Mouse (Mus musculus): ENCODE data around the gene Plac1. TPM values are rescaled to one million over a fixed set of nuclear protein-coding genes. Genes with fewer than 3 reads are reported as not detected.

Plac1 gene
- polyA plus RNA-seq, 1 experiment: not detected

DNA sequence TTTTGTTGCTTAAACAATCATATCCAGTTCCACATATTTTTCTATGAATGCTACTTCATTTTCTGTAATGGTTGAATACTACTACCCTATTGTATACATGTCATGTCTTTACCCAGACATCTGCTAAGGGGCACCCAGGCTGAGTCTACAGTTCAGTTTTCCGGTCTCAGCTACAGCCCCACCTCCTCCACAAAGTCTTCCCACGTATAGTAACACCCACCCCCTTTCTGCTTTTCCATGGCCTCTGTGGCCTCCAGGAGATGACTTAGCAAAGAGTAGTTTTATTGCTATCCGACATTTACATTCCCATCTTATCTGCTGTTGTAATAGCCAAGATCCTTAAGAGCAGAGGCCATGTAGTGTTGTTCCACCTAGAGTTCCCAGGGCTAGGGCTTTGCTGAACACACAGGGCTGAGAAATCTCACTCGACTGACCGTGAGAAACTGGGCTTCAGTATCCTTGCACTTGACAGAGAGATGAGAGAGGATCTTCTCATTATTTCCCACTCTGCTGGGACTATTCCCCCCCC lies 93.5 kb downstream of the Plac1 start:
- H3K4me3 ChIP-seq (ENCODE audit: extremely low read depth, insufficient read depth, insufficient read length): no peak overlapping the region
- no peaks in the 10 kb centered on the region for H3K4me1 ChIP-seq (ENCODE audit: control insufficient read depth, insufficient read depth, insufficient read length)
- 81% methylated on average over 5 of the region's 5 CpGs for WGBS
- H3K27me3 ChIP-seq (ENCODE audit: control insufficient read depth, insufficient read depth, low read length): no peaks in the 10 kb centered on the region
- no peaks in the 10 kb centered on the region for H3K36me3 ChIP-seq (ENCODE audit: control insufficient read depth, insufficient read depth, low read length)
- no peak for TF ChIP-seq CTCF (IDR thresholded peaks at IDR 0.05; ENCODE audit: extremely low read depth, insufficient read depth, insufficient read length, insufficient replicate concordance)
- no peak for TF ChIP-seq POLR2A (IDR thresholded peaks at IDR 0.05; ENCODE audit: low read depth, low read length)
- no peak for DNase-seq (ENCODE audit: low read depth in 1 of 2, low spot score in 2 of 2)
- H3K27ac ChIP-seq (ENCODE audit: insufficient read depth, low read length): no peak overlapping the region

DNA sequence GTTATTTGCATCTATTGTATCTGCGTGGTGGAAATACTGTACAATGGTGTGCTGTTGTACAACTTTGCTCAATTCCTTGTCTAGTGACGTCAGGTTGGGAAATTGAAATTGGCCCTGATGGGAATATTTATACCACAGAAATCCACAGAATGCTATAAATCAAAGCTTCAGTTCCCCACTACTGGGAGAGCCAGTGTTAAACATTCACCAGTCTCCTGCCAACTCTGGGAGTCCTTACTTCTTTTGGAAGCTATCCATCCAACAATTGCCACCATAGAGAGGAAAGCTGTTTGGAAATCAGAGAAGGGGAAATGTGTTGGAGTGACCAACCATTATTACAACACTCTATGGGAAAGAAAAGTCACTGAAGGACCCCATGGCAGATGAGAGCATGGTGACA lies 100.3 kb downstream of the Plac1 start:
- H3K27ac ChIP-seq (ENCODE audit: insufficient read depth, low read length): no peak overlapping the region
- H3K4me1 ChIP-seq (ENCODE audit: control insufficient read depth, insufficient read depth, insufficient read length): no peaks in the 10 kb centered on the region
- no peak overlapping the region for H3K4me3 ChIP-seq (ENCODE audit: extremely low read depth, insufficient read depth, insufficient read length)
- TF ChIP-seq CTCF (IDR thresholded peaks at IDR 0.05; ENCODE audit: extremely low read depth, insufficient read depth, insufficient read length, insufficient replicate concordance): no peak
- no peak for TF ChIP-seq POLR2A (IDR thresholded peaks at IDR 0.05; ENCODE audit: low read depth, low read length)
- no peak for DNase-seq (ENCODE audit: low read depth in 1 of 2, low spot score in 2 of 2)
- no peaks in the 10 kb centered on the region for H3K36me3 ChIP-seq (ENCODE audit: control insufficient read depth, insufficient read depth, low read length)
- 92% methylated on average over 2 of the region's 2 CpGs for WGBS
- H3K27me3 ChIP-seq (ENCODE audit: control insufficient read depth, insufficient read depth, low read length): no peaks in the 10 kb centered on the region

DNA sequence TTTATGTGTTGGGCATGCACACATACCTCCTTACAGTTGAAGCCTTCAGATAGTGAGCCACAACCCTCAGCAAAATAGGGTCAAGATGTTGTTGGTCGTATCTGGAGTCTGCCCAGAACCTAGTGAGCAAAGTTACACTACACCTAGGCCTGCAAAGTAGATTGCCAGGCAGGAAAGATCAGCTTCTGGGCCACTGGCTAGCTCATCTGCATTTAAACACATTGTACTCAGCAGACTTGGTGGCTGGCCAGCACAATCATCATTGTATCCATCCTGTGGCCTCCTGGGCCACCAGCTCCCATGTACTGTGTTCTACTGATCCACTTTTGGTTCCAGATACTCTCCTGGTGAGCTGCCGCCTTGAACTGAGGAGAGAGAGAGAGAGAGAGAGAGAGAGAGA lies 102.8 kb downstream of the Plac1 start:
- Histone ChIP-seq H3K36me3 (ENCODE audit: control insufficient read depth, insufficient read depth, low read length) (no peaks in the 10 kb centered on the region), H3K27ac (ENCODE audit: insufficient read depth, low read length) (no peak overlapping the region), H3K4me1 (ENCODE audit: control insufficient read depth, insufficient read depth, insufficient read length) (no peaks in the 10 kb centered on the region), H3K4me3 (ENCODE audit: extremely low read depth, insufficient read depth, insufficient read length) (no peak overlapping the region), H3K27me3 (ENCODE audit: control insufficient read depth, insufficient read depth, low read length) (no peaks in the 10 kb centered on the region)
- DNase-seq (ENCODE audit: low read depth in 1 of 2, low spot score in 2 of 2): no peak
- WGBS: 71% methylated on average over 2 of the region's 2 CpGs
- TF ChIP-seq CTCF (IDR thresholded peaks at IDR 0.05; ENCODE audit: extremely low read depth, insufficient read depth, insufficient read length, insufficient replicate concordance): no peak
- TF ChIP-seq POLR2A (IDR thresholded peaks at IDR 0.05; ENCODE audit: low read depth, low read length): no peak

DNA sequence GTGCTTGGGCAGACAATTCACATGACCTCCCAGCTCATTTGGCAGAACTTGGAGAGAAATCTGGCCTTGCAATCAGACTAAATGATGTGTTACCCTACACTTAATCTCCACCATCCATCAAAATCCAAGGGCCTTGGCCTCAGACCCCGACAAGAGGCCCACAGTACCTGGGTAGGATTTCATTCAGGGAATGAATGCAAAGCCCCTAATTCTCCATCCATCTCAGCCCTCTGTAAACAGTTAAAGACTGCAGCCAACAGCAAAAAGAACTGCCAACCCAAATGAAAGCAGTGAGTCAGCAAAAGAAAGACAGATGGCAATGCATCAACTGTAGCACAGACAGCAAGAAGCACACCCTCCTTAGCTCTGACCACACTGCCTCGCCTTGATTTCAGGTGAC lies 110.4 kb downstream of the Plac1 start:
- no peak overlapping the region for H3K4me3 ChIP-seq (ENCODE audit: extremely low read depth, insufficient read depth, insufficient read length)
- no peaks in the 10 kb centered on the region for H3K36me3 ChIP-seq (ENCODE audit: control insufficient read depth, insufficient read depth, low read length)
- TF ChIP-seq CTCF (IDR thresholded peaks at IDR 0.05; ENCODE audit: extremely low read depth, insufficient read depth, insufficient read length, insufficient replicate concordance): no peak
- TF ChIP-seq POLR2A (IDR thresholded peaks at IDR 0.05; ENCODE audit: low read depth, low read length): no peak
- no peak overlapping the region for H3K27ac ChIP-seq (ENCODE audit: insufficient read depth, low read length)
- no peak for DNase-seq (ENCODE audit: low read depth in 1 of 2, low spot score in 2 of 2)
- whole genome bisulfite sequencing: 44% methylated on average over 2 of the region's 2 CpGs
- H3K4me1 ChIP-seq (ENCODE audit: control insufficient read depth, insufficient read depth, insufficient read length): no peaks in the 10 kb centered on the region; the same call in 1 of the 2 replicates
- H3K27me3 ChIP-seq (ENCODE audit: control insufficient read depth, insufficient read depth, low read length): no peaks in the 10 kb centered on the region

DNA sequence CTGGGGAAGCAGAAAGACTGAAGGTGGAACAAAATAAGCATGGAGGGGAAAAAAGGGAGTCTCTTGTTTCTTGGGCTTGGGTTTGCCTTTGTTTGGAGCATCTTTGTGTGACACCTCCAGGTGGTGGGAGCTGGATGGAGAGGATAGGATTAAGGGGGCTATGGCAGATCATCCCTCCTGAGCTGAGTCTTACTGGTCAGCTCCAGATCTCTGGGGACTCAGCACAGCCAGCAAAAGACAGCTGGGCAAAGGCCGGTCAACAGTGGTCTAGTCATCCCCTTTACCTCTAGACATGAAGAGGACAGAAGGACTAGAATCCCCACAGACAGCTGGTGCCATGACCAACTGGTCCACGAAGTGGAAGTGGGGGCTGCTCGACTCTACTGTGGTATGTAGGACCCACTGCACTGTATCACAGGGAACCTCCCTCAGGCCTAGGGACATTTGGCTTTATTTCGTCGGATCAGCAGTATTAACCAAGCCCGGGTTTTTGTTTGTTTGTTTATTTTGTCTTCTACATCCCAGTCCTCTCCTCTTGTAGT lies 113.3 kb downstream of the Plac1 start:
- Histone ChIP-seq H3K4me3 (ENCODE audit: extremely low read depth, insufficient read depth, insufficient read length) (no peak overlapping the region), H3K4me1 (ENCODE audit: control insufficient read depth, insufficient read depth, insufficient read length) (no peaks in the 10 kb centered on the region; the same call in 1 of the 2 replicates), H3K27ac (ENCODE audit: insufficient read depth, low read length) (no peak overlapping the region), H3K36me3 (ENCODE audit: control insufficient read depth, insufficient read depth, low read length) (no peaks in the 10 kb centered on the region), H3K27me3 (ENCODE audit: control insufficient read depth, insufficient read depth, low read length) (no peaks in the 10 kb centered on the region)
- no peak for DNase-seq (ENCODE audit: low read depth in 1 of 2, low spot score in 2 of 2)
- WGBS: 80% methylated on average over 6 of the region's 6 CpGs
- no peak for TF ChIP-seq CTCF (IDR thresholded peaks at IDR 0.05; ENCODE audit: extremely low read depth, insufficient read depth, insufficient read length, insufficient replicate concordance)
- no peak for TF ChIP-seq POLR2A (IDR thresholded peaks at IDR 0.05; ENCODE audit: low read depth, low read length)

DNA sequence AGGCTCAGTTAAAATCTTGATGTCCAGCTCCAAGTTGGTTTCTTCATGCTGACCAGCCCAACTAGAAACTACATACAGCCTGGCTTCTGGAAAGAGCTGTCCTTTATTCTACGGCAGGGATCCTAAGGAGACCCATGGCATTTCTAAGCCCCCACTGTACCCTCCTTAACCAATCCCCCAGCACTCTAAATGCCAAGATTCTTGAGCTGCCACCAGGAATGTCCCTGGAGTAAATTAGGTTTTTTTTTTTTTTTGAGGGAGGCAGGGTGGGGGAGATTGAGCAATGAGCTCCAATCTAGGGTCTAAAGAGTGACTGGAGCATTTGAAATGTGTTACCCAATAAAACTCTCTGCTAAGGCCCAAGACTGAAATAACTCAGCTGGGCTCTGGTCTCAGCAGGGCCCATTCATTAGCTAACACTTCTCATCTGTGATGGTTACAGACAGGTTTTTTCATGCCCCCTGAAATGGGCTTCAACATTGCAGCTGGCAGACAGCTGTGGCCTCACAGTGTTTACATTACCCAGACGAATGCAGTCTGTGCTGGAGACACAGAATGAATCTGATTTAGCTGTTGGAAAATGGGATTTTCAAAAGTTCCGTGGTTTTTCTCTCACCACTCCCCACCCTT lies 114.0 kb downstream of the Plac1 start:
- H3K27ac ChIP-seq (ENCODE audit: insufficient read depth, low read length): no peak overlapping the region
- TF ChIP-seq POLR2A (IDR thresholded peaks at IDR 0.05; ENCODE audit: low read depth, low read length) (no peak), CTCF (IDR thresholded peaks at IDR 0.05; ENCODE audit: extremely low read depth, insufficient read depth, insufficient read length, insufficient replicate concordance) (no peak)
- no peak for DNase-seq (ENCODE audit: low read depth in 1 of 2, low spot score in 2 of 2)
- 77% methylated on average over 3 of the region's 3 CpGs for WGBS
- H3K4me1 ChIP-seq (ENCODE audit: control insufficient read depth, insufficient read depth, insufficient read length): no peaks in the 10 kb centered on the region; the same call in 1 of the 2 replicates
- no peaks in the 10 kb centered on the region for H3K36me3 ChIP-seq (ENCODE audit: control insufficient read depth, insufficient read depth, low read length)
- H3K4me3 ChIP-seq (ENCODE audit: extremely low read depth, insufficient read depth, insufficient read length): no peak overlapping the region
- no peaks in the 10 kb centered on the region for H3K27me3 ChIP-seq (ENCODE audit: control insufficient read depth, insufficient read depth, low read length)

DNA sequence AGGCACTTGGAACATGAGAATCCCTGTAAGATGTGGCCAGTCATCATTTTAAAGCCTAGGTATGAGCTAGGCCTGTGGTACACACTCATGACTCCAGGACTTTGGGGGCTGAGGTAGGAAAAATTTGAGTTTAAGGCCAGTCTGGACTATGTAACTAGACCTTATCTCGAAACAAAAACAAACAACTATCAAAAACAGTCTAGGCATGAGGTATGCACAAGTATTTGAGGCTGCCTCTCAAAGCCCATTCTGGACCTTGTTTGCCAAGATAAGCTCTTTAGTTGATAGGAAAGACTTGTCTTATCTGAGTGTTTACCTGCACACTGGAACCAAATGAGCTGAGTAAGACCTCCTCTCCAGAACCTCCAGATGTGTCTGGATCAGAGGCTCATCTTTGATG lies 116.3 kb downstream of the Plac1 start:
- DNase-seq (ENCODE audit: low read depth in 1 of 2, low spot score in 2 of 2): no peak
- WGBS: 58% methylated on average over 1 of the region's 1 CpGs
- H3K36me3 ChIP-seq (ENCODE audit: control insufficient read depth, insufficient read depth, low read length): no peaks in the 10 kb centered on the region
- no peaks in the 10 kb centered on the region for H3K27me3 ChIP-seq (ENCODE audit: control insufficient read depth, insufficient read depth, low read length)
- no peak overlapping the region for H3K27ac ChIP-seq (ENCODE audit: insufficient read depth, low read length)
- TF ChIP-seq POLR2A (IDR thresholded peaks at IDR 0.05; ENCODE audit: low read depth, low read length) (no peak), CTCF (IDR thresholded peaks at IDR 0.05; ENCODE audit: extremely low read depth, insufficient read depth, insufficient read length, insufficient replicate concordance) (no peak)
- no peak overlapping the region for H3K4me3 ChIP-seq (ENCODE audit: extremely low read depth, insufficient read depth, insufficient read length)
- no peaks in the 10 kb centered on the region; the same call in 1 of the 2 replicates for H3K4me1 ChIP-seq (ENCODE audit: control insufficient read depth, insufficient read depth, insufficient read length)

Measured in spleen, adult 2 months (tissue).